Mouse (Mus musculus) stomach, embryonic 16.5 days (tissue): Measurements from ENCODE around the gene Tmem190. TPM values are rescaled to one million over a fixed set of nuclear protein-coding genes. Genes with fewer than 3 reads are reported as not detected.

ENCODE experiments used
- ATAC-seq: fragments of 200-750 bp; cut with Nextera tagmentation; 2 replicates; pipeline ENCODE4 v1.8.0; 2017; ENCODE audit warnings: moderate number of reproducible peaks, moderate TSS enrichment; ENCODE audit not compliant: insufficient read depth, low FRiP score
- H3K27ac ChIP-seq: fragments of 300-500 bp; sonication (generic); 2 replicates; pipeline ENCODE4 v1.5.1; 2014; ENCODE audit warnings: low read length
- H3K27me3 ChIP-seq: fragments of 300-500 bp; sonication (generic); 2 replicates; pipeline ENCODE4 v1.6.1; 2014; ENCODE audit warnings: low read length, control low read depth, mixed read lengths; ENCODE audit not compliant: control insufficient read depth, insufficient read depth
- H3K36me3 ChIP-seq: fragments of 300-500 bp; sonication (generic); 2 replicates; pipeline ENCODE4 v1.6.1; 2014; ENCODE audit warnings: low read length; ENCODE audit not compliant: control insufficient read depth, insufficient read depth
- H3K4me1 ChIP-seq: fragments of 300-500 bp; sonication (generic); 2 replicates; pipeline ENCODE4 v1.6.1; 2014; ENCODE audit warnings: low read length, control low read depth, mixed read lengths; ENCODE audit not compliant: control insufficient read depth, insufficient read depth
- H3K4me2 ChIP-seq: fragments of 300-500 bp; sonication (generic); 2 replicates; pipeline ENCODE4 v1.6.1; 2014; ENCODE audit warnings: low read depth, low read length, mixed read lengths
- H3K4me3 ChIP-seq: fragments of 300-500 bp; sonication (generic); replicated peaks from 2 replicates; pipeline ENCODE4 v1.5.1; 2014; ENCODE audit warnings: mild to moderate bottlenecking, low read length
- H3K9ac ChIP-seq: fragments of 300-500 bp; sonication (generic); 2 replicates; pipeline ENCODE4 v1.6.1; 2014; ENCODE audit warnings: low read length
- H3K9me3 ChIP-seq: fragments of 300-500 bp; sonication (generic); replicated peaks from 2 replicates; pipeline ENCODE4 v1.6.1; 2016; ENCODE audit warnings: low read length, control low read depth; ENCODE audit not compliant: control insufficient read depth
- WGBS: fragments of 180-500 bp; shearing (Covaris S2); extraction: QIAGEN DNeasy Blood & Tissue Kit; methylation state at CpG from one replicate; pipeline ENCODE4 v1.1.7; 2014; 5-methylcytosine and 5-hydroxymethylcytosine counted together
- polyA plus RNA-seq: library from polyadenylated mRNA; unstranded; fragments of >200 nt; fragmentation: Nextera tagmentation; extraction: Ambion mirVana; gene quantifications from 2 replicates; pipeline ENCODE4 v1.2.1, GENCODE M21; 2015

The Tmem190 gene
- polyA plus RNA-seq, 1 experiment from 2014 or later: 0.72 TPM

GRCm38 (mm10) chr7:4759670-4760069 is 23.1 kb upstream of the Tmem190 start:
- Histone ChIP-seq H3K36me3 (no peaks in the 10 kb centered on the region), H3K9me3 (no peaks in the 10 kb centered on the region), H3K4me3 (no peak overlapping the region), H3K27me3 (no peaks in the 10 kb centered on the region), H3K4me1 (no peaks in the 10 kb centered on the region), H3K4me2 (no peak overlapping the region), H3K27ac (no peak overlapping the region), H3K9ac (no peak overlapping the region)
- 40% methylated on average over 1 of the region's 1 CpGs for WGBS
- ATAC-seq: no peak

- 0 out of 2 replicates have a peak overlapping the region, but pooled peaks have one; percentile 7 for H3K4me3 ChIP-seq
- no peaks in the 10 kb centered on the region for H3K36me3 ChIP-seq
- no peaks in the 10 kb centered on the region for H3K4me1 ChIP-seq
- ATAC-seq: no peak
- H3K27me3 ChIP-seq: no peaks in the 10 kb centered on the region
- WGBS: 12% methylated on average over 4 of the region's 4 CpGs
- no peak overlapping the region for H3K9ac ChIP-seq
- no peak overlapping the region for H3K4me2 ChIP-seq
- H3K27ac ChIP-seq: no peak overlapping the region
- no peaks in the 10 kb centered on the region for H3K9me3 ChIP-seq
Observed at GRCm38 (mm10) chr7:4764946-4765710, 17.6 kb upstream of the Tmem190 start.

DNA sequence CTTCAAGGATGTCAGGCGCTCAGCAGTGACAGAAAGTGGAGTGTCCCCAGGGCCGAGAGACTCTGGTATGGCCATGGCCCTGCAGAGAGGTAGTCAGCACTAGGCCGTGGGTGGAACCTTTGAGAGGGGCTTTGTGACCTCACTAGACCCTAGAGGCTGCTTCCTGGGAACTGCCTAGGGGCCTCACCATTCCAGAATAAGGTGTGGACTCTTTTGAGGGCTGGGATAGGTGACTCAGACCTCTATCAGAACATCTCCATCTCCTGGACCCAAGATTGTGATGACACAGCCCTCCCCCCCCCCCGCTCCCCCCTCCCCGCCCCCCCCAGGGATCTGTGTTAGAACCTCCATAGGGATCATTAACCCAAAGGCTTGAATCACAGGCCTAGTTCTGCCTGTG is 11.5 kb upstream of the Tmem190 start, which contains the start of gene Fam71e2:
TSS of gene Fam71e2 (minus strand) at position 101 of the 400 bp plus-strand sequence.
- H3K4me2 ChIP-seq: no peak within 1 kb of the TSS
- no peaks in the 10 kb centered on the region for H3K36me3 ChIP-seq
- no peak within 1 kb of the TSS for H3K4me3 ChIP-seq
- H3K9me3 ChIP-seq: no peaks in the 10 kb centered on the region
- ATAC-seq: no peak
- H3K27me3 ChIP-seq: peaks cover 13% of the 10 kb centered on the region
- H3K9ac ChIP-seq: no peak within 1 kb of the TSS
- WGBS: 70% methylated on average over 3 of the region's 5 CpGs
- H3K4me1 ChIP-seq: no peaks in the 10 kb centered on the region
- no peak within 1 kb of the TSS for H3K27ac ChIP-seq

DNA sequence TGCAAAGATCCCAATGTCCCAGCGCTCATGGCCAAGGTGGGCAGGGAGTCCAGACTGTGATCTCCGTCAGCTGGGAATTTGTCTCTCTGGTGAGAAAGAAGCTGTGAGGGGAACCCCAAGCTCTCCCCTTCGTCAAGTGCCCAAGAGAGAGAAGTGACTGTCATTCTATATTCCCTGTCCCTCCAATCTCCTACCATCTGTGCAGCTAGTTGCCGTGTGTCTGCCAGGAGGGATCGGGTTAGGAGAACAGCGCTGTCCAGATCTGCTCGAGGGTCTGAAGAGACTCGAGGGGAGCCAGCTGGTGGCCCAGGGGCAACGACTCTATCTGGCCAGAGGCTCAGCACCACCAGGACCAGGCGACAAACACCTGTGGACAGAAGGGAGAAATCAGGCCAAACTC is 6.6 kb upstream of the Tmem190 start:
- H3K9ac ChIP-seq: no peak overlapping the region
- peaks cover 44% of the 10 kb centered on the region for H3K27me3 ChIP-seq
- no peak overlapping the region for H3K4me2 ChIP-seq
- H3K4me1 ChIP-seq: peaks cover 21% of the 10 kb centered on the region
- H3K36me3 ChIP-seq: no peaks in the 10 kb centered on the region
- no peak overlapping the region for H3K27ac ChIP-seq
- no peaks in the 10 kb centered on the region for H3K9me3 ChIP-seq
- H3K4me3 ChIP-seq: no peak overlapping the region
- WGBS: 52% methylated on average over 10 of the region's 10 CpGs
- no peak for ATAC-seq

GRCm38 (mm10) chr7:4776861-4777830 is 5.6 kb upstream of the Tmem190 start:
- Histone ChIP-seq H3K4me1 (peaks cover 27% of the 10 kb centered on the region), H3K27ac (no peak overlapping the region), H3K27me3 (peaks cover 44% of the 10 kb centered on the region), H3K4me2 (peak overlapping the region; percentile 70), H3K36me3 (no peaks in the 10 kb centered on the region), H3K9ac (peak overlapping the region; percentile 65), H3K4me3 (peak overlapping the region; percentile 47), H3K9me3 (no peaks in the 10 kb centered on the region)
- 2% methylated on average over 38 of the region's 56 CpGs for WGBS
- peak; percentile 76 for ATAC-seq

DNA sequence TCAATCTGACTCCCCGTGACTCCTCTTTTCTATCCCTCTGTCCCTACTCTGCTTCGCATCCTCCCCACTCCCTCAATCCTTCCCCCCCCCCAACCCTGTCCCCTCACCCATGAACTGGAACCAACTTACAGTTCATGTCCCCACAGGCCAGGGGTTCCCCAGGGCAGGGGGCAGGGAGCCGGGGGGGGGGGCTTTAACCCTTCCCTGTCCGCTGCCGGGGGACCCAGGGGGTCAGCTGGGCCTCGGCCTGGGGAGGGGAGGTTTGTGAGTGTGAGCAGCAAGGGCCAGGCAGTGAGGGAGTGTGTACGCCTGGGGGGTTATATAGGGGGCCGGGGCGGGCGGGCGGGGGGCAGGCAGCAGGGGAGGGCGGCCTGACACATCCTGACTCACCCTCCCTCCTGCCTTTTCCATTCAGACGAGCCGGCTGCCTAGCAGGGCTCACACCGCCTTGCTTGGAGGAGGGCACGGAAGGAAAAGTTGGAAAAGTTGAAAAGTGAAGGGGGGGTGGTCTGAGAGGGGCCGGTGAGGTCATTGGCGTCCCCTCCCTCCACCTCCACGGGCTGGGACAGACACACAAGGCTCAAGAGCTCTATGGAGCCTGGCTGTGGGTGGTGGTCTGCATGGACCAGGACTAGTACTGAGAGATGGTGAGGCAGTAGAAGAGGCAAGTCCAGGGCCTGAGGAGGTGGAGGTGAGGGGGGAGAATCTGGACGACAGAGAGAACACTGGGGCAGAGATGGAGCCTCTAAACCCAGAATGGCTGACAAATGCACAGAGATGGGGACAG is 4.7 kb upstream of the Tmem190 start:
- H3K4me3 ChIP-seq: no peak overlapping the region
- H3K9ac ChIP-seq: peak overlapping the region; percentile 65; the same call in 1 of the 2 replicates
- H3K4me2 ChIP-seq: no peak overlapping the region
- ATAC-seq: no peak
- no peak overlapping the region for H3K27ac ChIP-seq
- H3K9me3 ChIP-seq: no peaks in the 10 kb centered on the region
- WGBS: 11% methylated on average over 20 of the region's 20 CpGs
- H3K27me3 ChIP-seq: peaks cover 44% of the 10 kb centered on the region
- peaks cover 27% of the 10 kb centered on the region for H3K4me1 ChIP-seq
- H3K36me3 ChIP-seq: no peaks in the 10 kb centered on the region

DNA sequence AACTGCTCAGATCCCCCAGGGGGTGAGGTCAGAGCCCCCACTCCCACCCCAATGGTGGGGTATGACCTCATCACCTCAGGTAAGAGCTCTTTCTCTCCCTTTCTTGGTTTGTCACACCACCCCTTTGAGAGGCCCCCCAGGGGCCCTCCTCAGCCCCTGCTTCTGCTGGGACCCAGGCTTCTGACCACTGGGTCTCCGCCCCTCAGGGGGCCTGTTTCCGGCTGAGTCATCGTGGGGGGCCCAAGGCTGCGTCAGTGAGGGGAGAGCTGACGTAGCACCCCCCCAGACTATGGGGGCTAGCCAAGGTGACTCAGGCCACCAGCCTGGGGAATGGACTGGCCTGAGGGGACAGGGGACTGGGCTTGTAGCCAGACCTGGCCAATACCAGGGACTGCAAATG is 2.8 kb upstream of the Tmem190 start:
- Histone ChIP-seq H3K9ac (no peak overlapping the region), H3K4me1 (peaks cover 27% of the 10 kb centered on the region), H3K4me3 (no peak overlapping the region), H3K4me2 (no peak overlapping the region), H3K27me3 (peaks cover 44% of the 10 kb centered on the region), H3K9me3 (no peaks in the 10 kb centered on the region), H3K27ac (no peak overlapping the region), H3K36me3 (no peaks in the 10 kb centered on the region)
- WGBS: 27% methylated on average over 5 of the region's 5 CpGs
- no peak for ATAC-seq

DNA sequence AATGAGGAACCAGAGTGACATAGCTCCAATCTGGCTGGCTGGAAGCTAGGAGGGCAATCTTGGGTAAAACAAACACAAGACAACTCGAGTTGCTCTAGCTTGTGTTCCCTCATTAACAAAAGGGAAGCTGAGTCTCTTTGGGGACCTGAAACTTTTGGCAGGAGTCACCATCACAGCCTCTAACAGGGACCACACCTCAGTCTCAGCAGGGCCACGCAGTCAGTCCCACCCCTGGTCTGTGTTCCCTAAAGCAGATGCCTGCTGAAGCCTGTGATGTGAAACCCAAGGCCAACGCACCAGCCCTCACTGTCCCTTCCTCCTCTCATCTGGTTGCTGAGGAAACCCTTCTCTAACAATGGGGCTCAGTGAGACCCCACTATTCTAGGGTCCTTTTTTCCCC is 607 bp upstream of the Tmem190 start:
- Histone ChIP-seq H3K9ac (no peak overlapping the region), H3K36me3 (no peaks in the 10 kb centered on the region), H3K27ac (no peak overlapping the region), H3K27me3 (peaks cover 22% of the 10 kb centered on the region), H3K9me3 (no peaks in the 10 kb centered on the region), H3K4me3 (no peak overlapping the region), H3K4me1 (peaks cover 21% of the 10 kb centered on the region), H3K4me2 (no peak overlapping the region)
- WGBS: 44% methylated on average over 3 of the region's 3 CpGs
- ATAC-seq: no peak
